Mouse (Mus musculus) gastrocnemius, adult 18-20 months (tissue): ENCODE results near the gene Irf4. TPM values are rescaled to one million over a fixed set of nuclear protein-coding genes. Genes with fewer than 3 reads are reported as not detected.

Source experiments
- DNase-seq: peaks from one replicate; pipeline ENCODE4 v3.0.0; 2021; ENCODE audit warnings: low spot score
- long read RNA-seq, 2 experiments: library from polyadenylated mRNA; stranded (forward); transcript quantifications; one replicate each; pipeline ENCODE4 v2.0.0; 2021
- total RNA-seq, 2 experiments: library from RNA; stranded (reverse); gene quantifications; 2 replicates each; pipeline ENCODE4 v1.2.3; 2021

Irf4 gene
- total RNA-seq = 1 to 10 TPM in 1 of 2 experiments, under 1 TPM in 1; 0.52 to 1.6 TPM
- long read RNA-seq, experiment 1 = 0 reads
- long read RNA-seq, experiment 2, partial matches to known transcripts = 0 of 1 reads
- long read RNA-seq, experiment 2, other reads (novel, unspliced or antisense) = 1 of 1 reads

DNA sequence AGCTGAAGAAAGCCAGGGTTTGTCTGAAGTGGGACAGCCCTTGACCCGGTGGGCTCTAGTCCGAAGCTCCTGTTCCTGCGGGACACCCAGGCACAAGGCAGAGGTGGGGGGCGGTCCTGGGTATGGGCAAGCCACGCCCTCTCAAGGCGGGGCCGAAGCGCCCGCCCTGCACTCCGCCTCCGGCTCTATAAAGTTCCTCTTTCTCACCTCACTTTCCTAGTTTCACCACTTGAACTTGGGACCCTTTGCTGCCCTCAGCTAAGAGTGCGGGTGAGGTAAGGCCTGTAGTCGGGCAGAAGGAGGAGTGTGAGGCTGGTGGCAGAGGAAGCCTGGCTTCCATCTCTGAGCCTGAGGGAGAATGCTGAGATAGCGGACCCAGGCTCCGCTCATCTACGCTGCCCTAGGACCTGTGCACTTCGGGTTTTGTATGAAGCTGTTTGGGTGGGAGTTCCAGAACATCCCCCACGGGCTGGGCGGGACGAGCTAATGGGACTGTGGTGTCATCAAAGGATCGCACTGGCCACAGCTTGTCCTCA, at the start of gene Irf4:
TSS of gene Irf4 (plus strand) at position 206 of the 536 bp plus-strand sequence.
- DNase-seq = peak; percentile 71

DNA sequence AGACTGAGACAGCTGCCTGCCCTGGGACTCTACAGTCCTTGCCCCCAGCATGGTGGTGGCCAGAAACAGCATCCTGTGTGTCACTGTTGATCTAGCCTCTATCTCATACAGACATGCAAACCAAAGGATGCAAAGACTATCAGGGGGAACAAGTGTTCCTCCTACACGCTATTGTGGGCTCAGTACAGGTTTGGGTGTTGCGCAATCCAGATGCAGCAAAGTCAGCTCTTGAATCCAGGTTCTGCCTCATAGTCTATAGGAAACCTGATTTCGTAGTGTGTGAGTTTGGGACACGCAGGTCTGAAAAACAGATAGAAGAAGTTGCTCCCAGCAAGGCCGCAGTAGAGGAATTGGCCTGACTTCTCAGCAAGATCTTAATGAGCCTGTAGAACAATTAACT, 46.3 kb upstream of the Irf4 start:
- no peak for DNase-seq

DNA sequence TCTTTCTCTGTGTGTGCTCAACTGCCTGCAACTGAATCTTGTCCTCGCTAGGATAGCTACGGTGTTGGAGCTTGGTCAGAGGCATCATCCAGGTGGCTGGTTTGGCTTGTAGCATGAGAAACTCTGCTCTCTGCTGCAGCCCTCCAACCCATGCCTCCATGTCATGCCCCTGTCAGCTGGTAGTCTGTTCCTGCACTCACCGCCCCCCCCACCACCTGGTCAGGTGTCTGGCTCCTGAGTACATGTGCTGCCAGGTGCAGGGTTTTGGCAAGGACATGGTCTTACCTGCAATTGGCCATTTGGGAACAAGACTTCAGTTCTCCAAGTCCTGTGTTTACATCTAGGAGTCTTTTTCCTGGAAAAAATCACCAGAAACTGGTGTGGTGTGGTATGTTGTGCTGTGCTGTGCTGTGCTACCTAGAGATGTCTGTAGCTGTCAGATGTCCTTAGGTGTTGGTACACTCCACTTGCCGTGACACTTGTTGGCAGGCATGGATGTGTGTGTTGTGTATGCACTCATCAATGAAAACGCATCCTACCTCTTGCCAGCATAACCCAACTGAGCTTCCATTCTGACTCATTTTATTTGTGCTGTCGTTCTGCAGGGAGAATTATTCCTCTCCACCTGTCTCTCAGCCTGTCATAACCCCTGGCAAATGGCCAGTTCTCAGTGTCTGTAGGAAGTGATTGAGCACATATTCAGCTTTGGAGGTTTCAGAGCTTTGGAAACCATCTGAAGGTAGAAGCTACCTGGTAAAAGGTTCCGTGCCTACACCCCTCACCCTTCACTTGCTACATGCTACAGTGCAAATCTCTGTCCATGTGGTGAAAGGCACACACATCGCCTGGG, 44.6 kb upstream of the Irf4 start:
- no peak for DNase-seq

DNA sequence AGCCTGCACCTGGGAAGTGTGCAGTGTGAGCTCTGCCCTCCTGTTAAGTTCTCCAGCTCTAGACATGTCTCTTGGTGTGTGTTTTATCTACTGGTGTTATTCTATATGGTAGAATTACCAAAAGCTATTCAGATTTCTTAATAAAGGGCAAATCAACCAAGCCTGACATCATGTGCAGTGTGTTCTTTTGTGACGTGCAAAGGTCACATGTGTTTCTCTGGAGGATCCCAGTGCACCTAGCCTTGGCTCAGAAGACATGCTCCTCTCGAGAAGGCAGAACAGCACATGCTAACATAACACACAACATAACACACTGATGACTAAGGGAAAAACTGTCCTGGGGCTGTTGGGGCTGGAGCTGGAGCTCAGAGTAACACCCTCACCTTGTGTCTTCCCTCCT, 38.0 kb upstream of the Irf4 start:
- no peak for DNase-seq

DNA sequence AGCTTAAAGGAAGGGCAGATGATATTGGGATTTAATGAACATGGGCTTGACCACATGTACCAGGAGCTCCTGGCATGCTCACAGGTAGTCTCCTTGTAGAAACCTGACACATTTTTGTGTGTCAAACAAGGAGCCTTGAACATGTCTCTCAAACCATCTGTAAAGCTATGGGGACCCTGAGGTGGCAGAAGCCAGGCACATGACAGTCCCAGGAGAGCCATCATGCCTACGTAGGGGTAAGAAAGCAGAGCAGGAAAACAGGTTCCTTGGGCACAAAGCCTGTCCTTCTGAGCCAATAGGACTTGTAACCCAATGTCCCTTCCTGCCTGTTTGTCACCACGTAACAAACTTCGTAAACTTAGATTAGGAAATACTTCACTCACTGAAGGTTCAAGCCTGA, 37.3 kb upstream of the Irf4 start:
- DNase-seq = no peak

- no peak for DNase-seq
Measured at GRCm38 (mm10) chr13:30712280-30712679, 36.7 kb upstream of the Irf4 start.

DNA sequence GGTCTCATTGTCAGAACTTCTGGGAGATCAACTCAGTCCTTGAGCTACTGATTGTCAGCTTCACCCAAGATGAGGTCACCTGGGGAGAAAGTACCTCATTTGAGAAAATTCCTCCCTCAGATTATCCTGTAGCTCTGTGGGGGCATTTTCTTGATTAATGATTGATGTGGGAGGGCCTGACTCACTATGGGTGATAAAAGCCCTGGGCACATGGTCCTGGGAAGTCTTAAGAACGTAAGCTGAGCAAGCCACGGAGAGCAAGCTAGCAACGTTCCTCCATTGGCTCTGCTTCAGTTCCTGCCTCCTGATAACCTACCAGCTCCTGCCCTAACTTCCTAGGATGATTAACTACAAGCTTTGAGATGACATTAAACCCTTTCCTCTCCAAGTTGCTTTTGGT, 35.4 kb upstream of the Irf4 start:
- no peak for DNase-seq

- no peak for DNase-seq
Measured at GRCm38 (mm10) chr13:30714552-30714951, 34.5 kb upstream of the Irf4 start.

DNA sequence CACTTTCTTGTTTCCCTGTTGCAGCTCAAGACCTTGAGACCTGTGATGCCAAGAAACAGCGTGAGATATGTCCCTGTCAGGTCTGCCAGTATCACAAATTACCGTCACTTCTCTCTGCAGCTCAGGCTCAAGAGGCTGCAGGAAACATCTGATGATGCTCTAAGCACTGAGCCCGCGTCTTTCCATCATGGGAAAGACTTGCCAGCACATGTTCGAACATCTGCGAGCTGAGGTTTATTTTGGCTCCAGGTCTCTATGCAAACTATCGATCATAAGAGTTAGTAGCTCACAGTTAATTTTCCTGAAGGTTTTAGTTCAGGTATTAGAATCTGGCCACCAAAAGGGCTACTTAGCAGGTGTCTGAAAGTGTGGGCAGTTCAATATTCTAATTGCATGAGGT, 34.0 kb upstream of the Irf4 start:
- DNase-seq = no peak

GRCm38 (mm10) chr13:30715573-30715972, 33.5 kb upstream of the Irf4 start:
- DNase-seq = no peak

GRCm38 (mm10) chr13:30716611-30717010, 32.4 kb upstream of the Irf4 start:
- no peak for DNase-seq

GRCm38 (mm10) chr13:30722601-30723000, 26.4 kb upstream of the Irf4 start:
- peak; percentile 15 for DNase-seq

- DNase-seq = no peak
Measured at GRCm38 (mm10) chr13:30723258-30723657, 25.8 kb upstream of the Irf4 start.

DNA sequence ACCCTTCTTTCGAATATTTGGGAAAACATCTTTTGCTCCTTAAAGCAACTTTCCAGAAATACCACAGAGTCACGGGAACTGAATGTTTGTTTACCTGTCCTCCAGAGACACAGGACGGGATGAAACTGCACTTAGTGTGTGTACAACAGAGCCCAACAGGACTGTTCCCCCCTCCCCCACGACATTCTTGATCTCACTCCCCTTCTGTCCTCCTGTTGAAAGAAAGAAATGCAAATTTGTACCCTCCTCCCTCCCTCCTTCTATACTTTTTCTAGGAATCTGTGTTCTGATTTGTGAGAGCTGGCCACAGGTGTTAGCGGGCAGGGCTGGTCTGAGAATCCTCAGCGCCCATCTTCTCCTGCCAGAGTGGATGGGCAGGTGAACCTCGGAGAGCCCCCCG, 25.2 kb upstream of the Irf4 start:
- DNase-seq = no peak

DNA sequence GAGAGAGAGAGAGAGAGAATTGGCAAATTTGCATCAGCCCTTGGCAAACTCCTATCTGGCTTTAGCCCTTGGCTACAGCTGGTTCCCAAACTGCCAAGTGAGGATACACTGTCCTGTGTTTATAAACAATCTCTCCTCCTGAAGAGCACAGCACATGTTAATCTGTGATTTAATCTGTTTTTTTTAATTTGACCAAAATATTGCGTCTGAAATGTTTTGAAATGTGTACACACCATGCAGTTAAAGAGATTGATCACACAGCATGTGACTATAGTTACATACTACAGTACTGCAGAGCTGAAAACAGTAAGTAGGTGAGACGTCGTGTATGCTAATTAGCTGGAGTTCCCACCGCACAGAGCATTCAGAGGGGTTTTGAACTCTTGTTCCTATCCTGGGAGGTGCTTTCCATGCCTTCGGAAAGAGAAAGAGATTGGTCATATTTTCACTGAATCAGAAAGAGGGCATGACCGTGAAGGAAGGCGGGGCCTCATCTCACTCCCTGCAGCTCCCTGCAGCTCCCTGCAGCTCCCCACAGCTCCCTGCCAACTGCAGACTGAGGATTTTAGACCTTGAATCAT, 24.2 kb upstream of the Irf4 start:
- DNase-seq = peak; percentile 35

DNA sequence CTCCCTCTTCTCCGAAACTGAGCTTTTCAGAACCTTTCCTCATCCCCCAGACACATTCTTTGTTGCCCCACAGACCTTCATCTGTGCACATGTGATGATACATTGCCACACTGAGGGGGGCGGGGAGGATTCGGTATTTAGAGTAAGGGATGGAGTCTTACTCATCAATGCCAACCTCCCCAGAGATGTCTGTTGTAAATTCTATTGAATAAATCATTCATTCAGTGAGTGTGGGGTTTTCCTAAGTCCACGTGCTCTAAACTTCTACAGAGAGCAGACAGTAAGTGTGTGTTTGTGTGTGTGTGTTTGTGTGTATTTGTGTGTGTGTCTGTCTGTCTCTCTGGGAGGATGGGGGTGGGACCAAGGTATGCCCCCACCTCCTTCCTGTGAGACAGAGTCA, 22.1 kb upstream of the Irf4 start:
- no peak for DNase-seq

DNA sequence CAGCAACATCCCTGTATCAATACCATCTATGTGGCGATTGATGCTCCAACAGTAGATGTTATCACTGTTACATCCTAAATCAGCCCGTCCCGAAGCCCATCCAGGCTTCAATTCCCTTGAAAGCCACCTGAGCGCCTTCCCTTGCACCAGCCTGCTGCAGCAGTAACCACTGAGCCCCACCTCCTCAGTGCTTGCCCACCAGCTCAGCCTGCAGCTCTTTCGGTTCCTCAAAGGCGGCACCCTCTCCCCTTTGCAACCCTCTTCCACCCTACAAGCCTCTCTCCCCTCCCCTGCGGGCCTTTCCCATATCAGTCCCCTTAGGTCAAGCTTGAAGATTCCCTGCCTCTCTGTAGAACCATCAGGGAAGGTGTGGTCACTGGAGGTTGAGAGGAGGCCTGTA, 20.9 kb upstream of the Irf4 start:
- no peak for DNase-seq

- DNase-seq = peak; percentile 62
Measured at GRCm38 (mm10) chr13:30729245-30729644, 19.8 kb upstream of the Irf4 start.

DNA sequence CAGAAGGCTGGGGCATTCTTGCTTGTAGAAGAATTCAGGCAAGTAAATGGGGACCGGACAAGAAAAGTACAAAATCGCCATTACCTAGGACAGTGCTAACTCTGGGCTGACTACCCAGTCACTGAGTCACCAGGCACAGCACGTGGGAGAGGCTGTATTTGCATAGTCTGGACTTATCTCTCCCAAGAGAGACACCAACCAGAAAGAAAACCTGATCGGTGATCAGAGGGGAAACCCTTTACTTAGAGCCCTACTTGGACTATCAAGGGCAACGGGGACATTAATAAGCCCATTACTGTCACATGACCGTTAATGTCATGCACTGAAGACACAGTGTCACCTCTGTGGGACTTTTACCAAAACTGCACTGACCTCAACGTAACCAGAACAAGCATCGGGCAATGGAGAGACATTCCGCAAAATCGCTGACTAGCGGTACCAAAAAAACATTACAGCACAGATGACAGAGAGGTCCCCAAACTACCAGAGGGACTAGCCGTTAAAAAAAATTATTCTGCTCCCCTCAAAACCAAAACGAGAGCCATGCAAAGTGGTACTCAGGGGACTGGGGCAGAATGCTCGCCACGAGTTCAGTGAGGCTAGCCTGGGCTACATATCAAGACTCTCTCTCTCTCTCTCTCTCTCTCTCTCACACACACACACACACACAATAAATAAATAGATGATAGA, 18.8 kb upstream of the Irf4 start:
- DNase-seq = no peak

GRCm38 (mm10) chr13:30732709-30733445, 16.1 kb upstream of the Irf4 start:
- DNase-seq = no peak

GRCm38 (mm10) chr13:30736721-30737120, 12.3 kb upstream of the Irf4 start:
- no peak for DNase-seq
